Mouse (Mus musculus) heart, embryonic 14.5 days (tissue): ENCODE measurements around the gene Rab37. TPM values are rescaled to one million over a fixed set of nuclear protein-coding genes. Genes with fewer than 3 reads are reported as not detected.

Source experiments
- ATAC-seq: fragments of 200-750 bp; cut with Nextera tagmentation; 2 replicates; pipeline ENCODE4 v1.8.0; 2017; ENCODE audit warnings: low read depth, moderate TSS enrichment; ENCODE audit not compliant: insufficient number of reproducible peaks, insufficient read depth, low FRiP score
- H3K27ac ChIP-seq, 2 experiments: fragments of 200-500 bp in 1 of 2; fragments of 300-500 bp in 1 of 2; sonication (generic) in 1 of 2; replicated peaks in 1 of 2; 2 replicates each; pipeline ENCODE4 v1.5.1; 2012 to 2014; ENCODE audit warnings: low read depth in 2 of 2, low read length in 2 of 2, control low read depth in 1 of 2, mild to moderate bottlenecking in 1 of 2, mixed read lengths in 1 of 2; ENCODE audit not compliant: control insufficient read depth in 1 of 2, insufficient read depth in 1 of 2
- H3K27me3 ChIP-seq: fragments of 300-500 bp; sonication (generic); 2 replicates; pipeline ENCODE4 v1.6.1; 2014; ENCODE audit warnings: mild to moderate bottlenecking, low read length, control low read depth; ENCODE audit not compliant: control insufficient read depth, insufficient read depth
- H3K36me3 ChIP-seq: fragments of 300-500 bp; sonication (generic); 2 replicates; pipeline ENCODE4 v1.6.1; 2014; ENCODE audit warnings: mild to moderate bottlenecking, control low read depth, low read length, mixed read lengths; ENCODE audit not compliant: control insufficient read depth, insufficient read depth
- H3K4me1 ChIP-seq, 2 experiments: fragments of 200-500 bp in 1 of 2; fragments of 300-500 bp in 1 of 2; sonication (generic) in 1 of 2; 2 replicates each; pipeline ENCODE4 v1.6.1; 2012 to 2014; ENCODE audit warnings: low read length in 2 of 2, control low read depth in 1 of 2, mixed read lengths in 1 of 2; ENCODE audit not compliant: control insufficient read depth in 2 of 2, insufficient read depth in 2 of 2
- H3K4me2 ChIP-seq: fragments of 300-500 bp; sonication (generic); 2 replicates; pipeline ENCODE4 v1.6.1; 2014; ENCODE audit warnings: mild to moderate bottlenecking, low read length
- H3K4me3 ChIP-seq, 2 experiments: fragments of 200-500 bp in 1 of 2; fragments of 300-500 bp in 1 of 2; sonication (generic) in 1 of 2; 2 replicates each; pipeline ENCODE4 v1.5.1; 2012 to 2014; ENCODE audit warnings: low read length in 2 of 2, mild to moderate bottlenecking in 2 of 2, control low read depth in 1 of 2, low read depth in 1 of 2, moderate library complexity in 1 of 2; ENCODE audit not compliant: control insufficient read depth in 1 of 2, insufficient read depth in 1 of 2
- H3K9ac ChIP-seq: fragments of 300-500 bp; sonication (generic); 2 replicates; pipeline ENCODE4 v1.6.1; 2014; ENCODE audit warnings: mild to moderate bottlenecking, low read length
- H3K9me3 ChIP-seq: fragments of 300-500 bp; sonication (generic); 2 replicates; pipeline ENCODE4 v1.6.1; 2016; ENCODE audit warnings: low read length, control low read depth; ENCODE audit not compliant: control insufficient read depth
- WGBS: fragments of 180-500 bp; shearing (Covaris S2); extraction: QIAGEN DNeasy Blood & Tissue Kit; methylation state at CpG from one replicate; pipeline ENCODE4 v1.1.7; 2014; 5-methylcytosine and 5-hydroxymethylcytosine counted together
- polyA plus RNA-seq: library from polyadenylated mRNA; unstranded; fragments of >200 nt; fragmentation: Nextera tagmentation; extraction: Ambion mirVana; gene quantifications from 2 replicates; pipeline ENCODE4 v1.2.1, GENCODE M21; 2014

Rab37 gene
- polyA plus RNA-seq, 1 experiment from 2014 or later, result 0.89 TPM

DNA sequence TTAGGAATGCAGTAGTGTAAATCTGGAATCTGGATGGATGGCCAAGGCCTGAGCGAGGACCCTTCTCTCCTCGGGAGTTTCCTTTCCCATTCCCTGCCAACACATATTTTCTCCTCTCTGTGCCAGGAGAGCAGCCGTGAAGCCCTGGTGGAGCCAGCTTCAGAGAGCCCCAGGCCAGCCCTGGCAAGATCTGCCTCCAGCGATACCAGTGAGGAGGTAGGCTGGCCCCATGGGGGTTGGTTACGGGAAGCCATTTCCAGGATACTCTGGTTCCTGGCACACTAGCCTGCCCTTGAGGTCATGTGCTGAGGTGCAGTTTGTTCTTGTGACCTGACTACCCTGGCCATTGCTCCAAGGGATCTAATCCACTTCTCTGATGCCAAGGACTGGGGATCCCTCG lies 88.7 kb downstream of the Rab37 start:
- Histone ChIP-seq H3K4me3 (no peak overlapping the region), H3K27me3 (no peaks in the 10 kb centered on the region), H3K9me3 (no peaks in the 10 kb centered on the region), H3K27ac (no peak overlapping the region), H3K9ac (no peak overlapping the region), H3K36me3 (0 out of 2 replicates have a peak, but pooled peaks cover 8% of the 10 kb centered on the region), H3K4me2 (no peak overlapping the region), H3K4me1 (peaks cover 5 to 11% of the 10 kb centered on the region in 2 experiments; a peak in 1 of 4 replicates)
- 73% methylated on average over 6 of the region's 6 CpGs for WGBS
- ATAC-seq, result no peak

DNA sequence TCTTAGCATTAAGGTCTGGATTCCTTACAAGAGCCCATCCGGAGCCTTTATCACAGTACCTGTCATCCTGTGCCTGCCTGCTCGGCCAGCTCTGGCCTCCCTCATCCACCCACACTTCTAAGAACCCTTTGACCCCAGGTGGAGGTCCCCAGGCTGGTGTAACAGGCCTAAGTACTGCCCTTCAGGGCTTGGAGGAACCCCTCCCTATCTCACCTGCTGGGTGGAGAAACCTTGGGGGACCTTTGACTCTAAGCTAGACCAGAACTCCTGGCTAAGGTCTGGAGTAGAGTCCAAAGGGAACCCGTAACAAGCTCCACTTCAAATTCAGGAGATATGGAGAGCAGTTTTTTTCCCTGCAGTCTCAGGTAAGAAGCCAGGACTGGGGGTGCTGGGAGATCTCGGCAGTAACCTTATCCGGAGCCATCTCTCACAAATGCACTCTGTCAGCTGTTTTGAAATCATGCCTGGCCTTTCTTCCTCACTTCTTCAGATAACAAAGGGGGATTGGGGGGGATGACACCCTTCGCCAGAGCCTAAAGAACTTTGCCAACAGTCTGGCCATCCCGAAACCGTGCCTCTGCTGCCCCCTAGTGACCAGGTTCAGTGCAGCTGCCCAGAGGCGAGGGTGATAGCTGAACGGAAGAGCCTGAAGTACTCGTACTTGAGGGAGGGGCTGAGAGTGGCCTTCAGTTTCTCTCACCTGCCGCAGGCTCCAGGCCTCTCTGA lies 90.8 kb downstream of the Rab37 start:
- 0 out of 2 replicates have a peak, but pooled peaks cover 8% of the 10 kb centered on the region for H3K36me3 ChIP-seq
- WGBS, result 17% methylated on average over 12 of the region's 12 CpGs
- H3K4me3 ChIP-seq, result no peak overlapping the region
- ATAC-seq, result no peak
- no peak overlapping the region for H3K27ac ChIP-seq
- peaks cover 8 to 16% of the 10 kb centered on the region in 2 experiments; a peak in 3 of 4 replicates for H3K4me1 ChIP-seq
- no peak overlapping the region for H3K4me2 ChIP-seq
- H3K9ac ChIP-seq, result no peak overlapping the region
- no peaks in the 10 kb centered on the region for H3K27me3 ChIP-seq
- H3K9me3 ChIP-seq, result no peaks in the 10 kb centered on the region

DNA sequence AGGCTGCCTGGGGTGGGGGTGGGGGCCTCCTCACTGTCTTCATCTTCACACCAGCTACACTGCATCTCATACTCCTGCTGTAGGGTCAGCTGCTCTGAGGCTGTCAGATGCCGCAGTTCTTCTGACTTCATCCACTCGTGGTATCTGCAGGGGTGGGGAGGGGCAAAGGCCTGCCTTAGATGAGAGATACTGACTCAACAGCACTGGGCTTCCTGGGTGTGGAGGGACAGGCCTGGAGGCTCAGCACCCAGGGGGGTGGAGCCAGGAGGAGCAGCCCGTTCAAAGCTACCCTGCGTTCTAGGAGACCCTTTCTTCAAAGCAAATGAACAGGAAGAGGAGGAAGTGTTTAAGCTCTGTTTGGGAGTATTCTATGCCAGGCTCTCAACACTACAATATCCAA lies 93.7 kb downstream of the Rab37 start:
- no peak overlapping the region for H3K9ac ChIP-seq
- 22% methylated on average over 4 of the region's 4 CpGs for WGBS
- H3K36me3 ChIP-seq, result 0 out of 2 replicates have a peak, but pooled peaks cover 9% of the 10 kb centered on the region
- H3K9me3 ChIP-seq, result no peaks in the 10 kb centered on the region
- no peaks in the 10 kb centered on the region for H3K27me3 ChIP-seq
- H3K4me3 ChIP-seq, result no peak overlapping the region
- H3K4me1 ChIP-seq, result peaks cover 8 to 13% of the 10 kb centered on the region in 2 experiments
- ATAC-seq, result no peak
- no peak overlapping the region for H3K27ac ChIP-seq
- no peak overlapping the region for H3K4me2 ChIP-seq

DNA sequence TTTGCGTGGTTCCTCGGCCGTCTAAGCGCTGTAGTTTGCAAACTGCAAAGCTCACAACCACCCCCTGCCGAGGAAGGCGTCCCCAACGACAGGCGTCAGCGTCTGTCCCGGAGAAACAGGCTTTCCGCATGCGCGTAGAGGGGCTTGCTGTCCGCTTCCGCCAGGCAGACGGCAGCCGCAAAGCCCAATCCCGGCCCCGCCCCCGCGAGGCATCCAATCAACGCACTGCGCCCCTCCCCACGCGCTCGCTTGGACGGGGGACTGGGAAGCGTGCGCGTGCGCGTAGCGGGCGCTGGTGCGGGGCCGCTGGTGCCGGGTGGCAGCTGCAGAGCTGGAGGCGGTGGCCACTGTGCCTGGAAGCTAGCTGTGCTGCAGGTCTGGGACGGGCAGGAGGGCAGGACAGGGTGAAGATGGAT lies 96.0 kb downstream of the Rab37 start, which contains the start of gene Tmem104:
TSS of gene Tmem104 (plus strand) at position 264 of the 416 bp plus-strand sequence.
- H3K4me2 ChIP-seq, result peak within 1 kb of the TSS; percentile 94
- H3K4me1 ChIP-seq, result peaks cover 11 to 16% of the 10 kb centered on the region in 2 experiments
- H3K9ac ChIP-seq, result peak within 1 kb of the TSS; percentile 86
- H3K9me3 ChIP-seq, result no peaks in the 10 kb centered on the region
- H3K27ac ChIP-seq, result peak within 1 kb of the TSS; percentile 66 to 75
- peak; percentile 86 for ATAC-seq
- peak within 1 kb of the TSS; percentile 67 to 71 for H3K4me3 ChIP-seq
- WGBS, result 1% methylated on average over 39 of the region's 39 CpGs
- H3K36me3 ChIP-seq, result 0 out of 2 replicates have a peak, but pooled peaks cover 9% of the 10 kb centered on the region
- H3K27me3 ChIP-seq, result no peaks in the 10 kb centered on the region

DNA sequence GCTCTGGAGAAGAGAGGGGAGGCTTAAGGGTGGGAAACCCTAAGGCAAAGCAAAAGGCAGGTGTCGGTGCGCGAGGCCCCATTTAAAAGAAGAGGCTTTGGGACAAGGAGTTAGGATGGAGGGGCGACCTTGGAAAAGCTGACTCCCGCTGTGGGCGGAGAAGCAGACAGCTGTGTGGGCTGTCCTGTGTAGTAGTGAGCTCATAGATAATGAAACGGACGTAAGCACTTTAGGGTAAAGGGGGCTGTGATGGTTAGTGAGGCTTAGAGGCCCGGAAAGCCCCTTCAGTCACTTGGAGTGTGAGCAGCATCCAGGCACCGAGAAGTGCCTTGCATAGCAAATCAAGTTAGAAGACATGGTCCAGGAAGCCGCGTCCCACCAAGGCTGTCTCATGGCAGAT lies 96.5 kb downstream of the Rab37 start, which contains the start of gene Nat9:
TSS of gene Nat9 (minus strand) at position 167 of the 400 bp plus-strand sequence.
- Histone ChIP-seq H3K9me3 (no peaks in the 10 kb centered on the region), H3K36me3 (0 out of 2 replicates have a peak, but pooled peaks cover 9% of the 10 kb centered on the region), H3K4me2 (peak within 1 kb of the TSS; percentile 94), H3K9ac (peak within 1 kb of the TSS; percentile 86), H3K4me3 (peak within 1 kb of the TSS; percentile 67 to 71), H3K27ac (peak within 1 kb of the TSS; percentile 66 to 75), H3K27me3 (no peaks in the 10 kb centered on the region), H3K4me1 (peaks cover 12 to 21% of the 10 kb centered on the region in 2 experiments)
- ATAC-seq, result no peak; the same call in 1 of the 2 replicates
- 7% methylated on average over 12 of the region's 12 CpGs for WGBS

DNA sequence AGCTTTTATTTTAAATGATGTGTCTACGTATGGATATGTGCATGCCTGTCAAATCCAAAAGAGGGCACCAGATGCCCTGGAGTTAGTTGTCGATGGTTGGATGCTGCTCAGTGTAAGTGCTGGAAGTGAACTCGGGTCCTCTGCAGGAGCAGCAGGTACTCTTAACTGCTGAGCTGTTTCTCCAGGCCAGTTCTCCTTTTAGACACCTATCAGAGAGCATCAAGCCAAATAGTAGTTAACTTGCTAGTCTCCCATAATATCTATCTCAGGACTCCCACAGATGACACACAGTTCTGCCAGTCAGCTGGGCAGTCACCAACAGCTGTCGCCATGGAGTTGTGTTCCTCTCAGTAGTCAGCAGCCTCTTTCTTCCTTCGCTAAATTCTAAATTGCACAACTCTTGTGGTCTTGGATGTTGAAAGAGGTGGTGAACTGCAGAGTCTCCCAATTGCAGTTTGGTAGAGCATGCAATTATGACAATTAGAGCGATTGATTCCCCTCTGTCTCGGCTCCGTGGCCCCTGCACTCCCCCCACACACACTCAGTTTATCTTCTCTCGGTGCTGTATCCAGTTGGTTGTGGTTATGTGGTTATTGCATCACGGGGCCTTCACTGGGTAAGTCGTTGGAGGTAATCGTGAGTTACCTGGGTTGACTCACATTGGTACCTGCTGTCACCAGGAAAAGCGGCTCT lies 97.5 kb downstream of the Rab37 start:
- no peaks in the 10 kb centered on the region for H3K9me3 ChIP-seq
- no peak overlapping the region for H3K4me3 ChIP-seq
- 84% methylated on average over 13 of the region's 13 CpGs for WGBS
- no peak overlapping the region; a peak in 1 of 4 replicates for H3K27ac ChIP-seq
- peaks cover 12 to 21% of the 10 kb centered on the region in 2 experiments for H3K4me1 ChIP-seq
- no peak overlapping the region; the same call in 1 of the 2 replicates for H3K4me2 ChIP-seq
- no peaks in the 10 kb centered on the region for H3K27me3 ChIP-seq
- no peak overlapping the region for H3K9ac ChIP-seq
- ATAC-seq, result no peak
- H3K36me3 ChIP-seq, result 0 out of 2 replicates have a peak, but pooled peaks cover 9% of the 10 kb centered on the region

DNA sequence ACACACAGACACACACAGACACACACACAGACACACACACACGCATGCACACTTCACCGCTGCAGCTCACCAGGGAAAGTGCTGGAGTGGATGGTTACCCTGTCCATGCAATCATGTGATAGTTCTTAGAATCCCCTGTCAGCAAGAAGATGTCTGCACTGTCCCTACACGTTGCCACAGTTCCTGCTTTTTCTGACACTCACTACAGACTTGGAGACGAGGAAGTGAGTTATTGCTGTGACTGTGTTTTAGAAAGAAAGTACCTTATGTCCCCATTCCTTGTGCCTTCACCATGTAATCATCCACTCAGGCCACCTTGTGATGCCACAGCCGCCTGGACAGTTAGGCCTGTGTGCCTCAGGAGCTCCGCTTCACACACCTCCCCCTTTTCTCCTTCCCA lies 98.1 kb downstream of the Rab37 start:
- Histone ChIP-seq H3K36me3 (0 out of 2 replicates have a peak, but pooled peaks cover 9% of the 10 kb centered on the region), H3K4me2 (no peak overlapping the region), H3K27ac (no peak overlapping the region; a peak in 1 of 4 replicates), H3K9ac (no peak overlapping the region), H3K27me3 (no peaks in the 10 kb centered on the region), H3K9me3 (no peaks in the 10 kb centered on the region), H3K4me3 (no peak overlapping the region), H3K4me1 (peaks cover 12 to 21% of the 10 kb centered on the region in 2 experiments)
- 86% methylated on average over 6 of the region's 6 CpGs for WGBS
- no peak for ATAC-seq
